Mouse (Mus musculus) lung, embryonic 15.5 days (tissue): ENCODE results near the gene Adarb2. TPM values are rescaled to one million over a fixed set of nuclear protein-coding genes. Genes with fewer than 3 reads are reported as not detected.

Experiments used
- ATAC-seq: fragments of 200-750 bp; cut with Nextera tagmentation; 2 replicates; pipeline ENCODE4 v1.8.0; 2017; ENCODE audit warnings: moderate number of reproducible peaks, borderline replicate concordance; ENCODE audit not compliant: low FRiP score, low TSS enrichment; ENCODE audit errors: extremely low read depth
- H3K27ac ChIP-seq: fragments of 300-500 bp; sonication (generic); 2 replicates; pipeline ENCODE4 v1.5.1; 2015; ENCODE audit warnings: moderate library complexity, mild to moderate bottlenecking, inconsistent platforms
- H3K27me3 ChIP-seq: fragments of 300-500 bp; sonication (generic); 2 replicates; pipeline ENCODE4 v1.6.1; 2015; ENCODE audit warnings: inconsistent platforms
- H3K36me3 ChIP-seq: fragments of 300-500 bp; sonication (generic); 2 replicates; pipeline ENCODE4 v1.6.1; 2015; ENCODE audit warnings: inconsistent platforms
- H3K4me1 ChIP-seq: fragments of 300-500 bp; sonication (generic); 2 replicates; pipeline ENCODE4 v1.6.1; 2015; ENCODE audit warnings: inconsistent platforms
- H3K4me2 ChIP-seq: fragments of 300-500 bp; sonication (generic); 2 replicates; pipeline ENCODE4 v1.6.1; 2015; ENCODE audit warnings: inconsistent platforms, mild to moderate bottlenecking, moderate library complexity
- H3K4me3 ChIP-seq: fragments of 300-500 bp; sonication (generic); 2 replicates; pipeline ENCODE4 v1.5.1; 2015; ENCODE audit warnings: mild to moderate bottlenecking, inconsistent platforms
- H3K9ac ChIP-seq: fragments of 300-500 bp; sonication (generic); 2 replicates; pipeline ENCODE4 v1.6.1; 2015; ENCODE audit warnings: inconsistent platforms
- H3K9me3 ChIP-seq: fragments of 300-500 bp; sonication (generic); 2 replicates; pipeline ENCODE4 v1.6.1; 2016; ENCODE audit warnings: inconsistent platforms
- WGBS: fragments of 180-500 bp; shearing (Covaris S2); methylation state at CpG from one replicate; pipeline ENCODE4 v1.1.7; 2015; 5-methylcytosine and 5-hydroxymethylcytosine counted together
- polyA plus RNA-seq: library from polyadenylated mRNA; unstranded; fragments of >200 nt; fragmentation: Nextera tagmentation; extraction: Ambion mirVana; gene quantifications from 2 replicates; pipeline ENCODE4 v1.2.1, GENCODE M21; 2015

Gene Adarb2
- polyA plus RNA-seq, 1 experiment from 2014 or later: 0.32 TPM

DNA sequence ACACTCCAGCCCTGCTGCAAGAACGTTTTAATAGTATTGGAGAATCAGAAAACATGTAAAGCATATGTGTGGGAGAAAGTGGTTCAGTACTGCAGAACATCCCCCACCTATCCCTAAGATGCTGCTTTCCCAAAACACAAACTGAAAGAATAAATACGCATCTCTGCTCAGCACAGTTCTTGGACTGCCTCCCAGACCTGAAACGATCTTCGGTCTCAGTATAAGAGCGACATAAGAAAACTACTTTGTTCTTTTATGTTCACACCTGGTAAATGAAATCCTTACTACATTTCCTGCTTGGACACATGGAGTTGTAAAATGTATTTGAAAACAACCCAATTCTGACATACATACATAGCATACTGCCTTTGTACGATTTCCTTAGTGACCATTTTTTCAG lies 597.9 kb downstream of the Adarb2 start:
- H3K9ac ChIP-seq: no peak overlapping the region
- no peaks in the 10 kb centered on the region for H3K27me3 ChIP-seq
- ATAC-seq: no peak
- 0 out of 2 replicates have a peak, but pooled peaks cover 5% of the 10 kb centered on the region for H3K36me3 ChIP-seq
- no peak overlapping the region for H3K4me3 ChIP-seq
- no peak overlapping the region for H3K27ac ChIP-seq
- no peaks in the 10 kb centered on the region for H3K4me1 ChIP-seq
- WGBS: 70% methylated on average over 6 of the region's 6 CpGs
- H3K9me3 ChIP-seq: no peaks in the 10 kb centered on the region
- H3K4me2 ChIP-seq: no peak overlapping the region

DNA sequence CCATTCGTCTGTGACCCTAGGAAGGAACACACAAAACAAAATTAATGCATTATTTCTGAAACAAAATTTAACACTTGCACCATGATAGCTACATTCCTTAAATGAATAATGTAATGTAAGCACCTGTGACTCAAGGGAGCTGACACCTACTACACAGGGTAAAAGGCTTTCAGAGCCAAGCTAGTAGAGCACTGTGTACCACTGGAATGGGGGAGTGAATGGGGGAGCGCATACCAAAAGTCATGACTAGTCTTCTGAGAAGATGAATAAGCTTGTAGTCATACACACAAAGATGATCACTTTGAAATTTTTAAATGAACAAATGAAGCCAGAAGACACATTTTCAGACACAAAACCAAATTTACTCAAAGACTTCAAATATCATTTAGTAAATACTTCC lies 603.3 kb downstream of the Adarb2 start:
- H3K4me2 ChIP-seq: no peak overlapping the region
- H3K27me3 ChIP-seq: no peaks in the 10 kb centered on the region
- no peak overlapping the region for H3K27ac ChIP-seq
- no peak overlapping the region for H3K4me3 ChIP-seq
- no peaks in the 10 kb centered on the region for H3K9me3 ChIP-seq
- H3K36me3 ChIP-seq: 0 out of 2 replicates have a peak, but pooled peaks cover 9% of the 10 kb centered on the region
- no peak overlapping the region for H3K9ac ChIP-seq
- 93% methylated on average over 2 of the region's 2 CpGs for WGBS
- no peaks in the 10 kb centered on the region for H3K4me1 ChIP-seq
- ATAC-seq: no peak
